Mouse (Mus musculus) 3T3-L1 (cell line): ENCODE measurements at regions not wholly inside any gene's neighbourhood (a gene's known extent, or its start where the extent isn't known, plus 50 kb on each side); places are given as distances from the start of the nearest gene placed in this dataset.

Experiments used
- DNase-seq: peaks from one replicate; pipeline ENCODE4 v3.0.0-alpha.2; 2015; ENCODE audit warnings: low read depth, low spot score

GRCm38 (mm10) chr7:136047364-136047945, 331.3 kb upstream of the Mki67 start:
- DNase-seq = no peak

GRCm38 (mm10) chr7:136048925-136049586, 332.9 kb upstream of the Mki67 start:
- DNase-seq = no peak

GRCm38 (mm10) chr7:136049587-136049930, 333.4 kb upstream of the Mki67 start:
- DNase-seq = no peak

- DNase-seq = no peak
Observed at GRCm38 (mm10) chr7:136050116-136050515, 334.0 kb upstream of the Mki67 start.

- no peak for DNase-seq
Observed at GRCm38 (mm10) chr7:136056876-136057484, 340.8 kb upstream of the Mki67 start.

GRCm38 (mm10) chr7:136058319-136058718, 342.2 kb upstream of the Mki67 start:
- DNase-seq = no peak

GRCm38 (mm10) chr7:136058751-136059681, 342.9 kb upstream of the Mki67 start:
- no peak for DNase-seq

GRCm38 (mm10) chr7:136059896-136060295, 343.7 kb upstream of the Mki67 start:
- no peak for DNase-seq

- no peak for DNase-seq
Observed at GRCm38 (mm10) chr7:136060339-136061073, 344.3 kb upstream of the Mki67 start.

- no peak for DNase-seq
Observed at GRCm38 (mm10) chr7:136062658-136063057, 346.5 kb upstream of the Mki67 start.

GRCm38 (mm10) chr7:136065038-136065678, 349.0 kb upstream of the Mki67 start:
- no peak for DNase-seq

GRCm38 (mm10) chr7:136065679-136066055, 349.5 kb upstream of the Mki67 start:
- DNase-seq = no peak

- DNase-seq = no peak
Observed at GRCm38 (mm10) chr7:136070881-136071280, 354.7 kb upstream of the Mki67 start.

GRCm38 (mm10) chr7:136071331-136071730, 355.2 kb upstream of the Mki67 start:
- no peak for DNase-seq

- DNase-seq = no peak
Observed at GRCm38 (mm10) chr7:136073265-136073799, 357.2 kb upstream of the Mki67 start.

- DNase-seq = no peak
Observed at GRCm38 (mm10) chr7:136074043-136074442, 357.9 kb upstream of the Mki67 start.

- DNase-seq = no peak
Observed at GRCm38 (mm10) chr7:136081534-136082252, 365.5 kb upstream of the Mki67 start.

- DNase-seq = no peak
Observed at GRCm38 (mm10) chr7:136082253-136082867, 366.2 kb upstream of the Mki67 start.

GRCm38 (mm10) chr7:136083005-136083404, 366.8 kb upstream of the Mki67 start:
- DNase-seq = no peak
